Mouse (Mus musculus) forebrain, embryonic 15.5 days (tissue): ENCODE results near the gene Gm3625. TPM values are rescaled to one million over a fixed set of nuclear protein-coding genes. Genes with fewer than 3 reads are reported as not detected.

ENCODE experiments used
- ATAC-seq: fragments of 200-750 bp; cut with Nextera tagmentation; replicated peaks from 2 replicates; pipeline ENCODE4 v1.8.0; 2017; ENCODE audit warnings: mild to moderate bottlenecking, moderate TSS enrichment, moderate library complexity
- H3K27ac ChIP-seq: fragments of 300-500 bp; sonication (generic); replicated peaks from 2 replicates; pipeline ENCODE4 v1.5.1; 2015; ENCODE audit warnings: mild to moderate bottlenecking, inconsistent platforms
- H3K27me3 ChIP-seq: fragments of 300-500 bp; sonication (generic); 2 replicates; pipeline ENCODE4 v1.6.1; 2015; ENCODE audit warnings: inconsistent platforms
- H3K36me3 ChIP-seq: fragments of 300-500 bp; sonication (generic); 2 replicates; pipeline ENCODE4 v1.6.1; 2015; ENCODE audit warnings: mild to moderate bottlenecking, inconsistent platforms
- H3K4me1 ChIP-seq: fragments of 300-500 bp; sonication (generic); 2 replicates; pipeline ENCODE4 v1.6.1; 2015; ENCODE audit warnings: inconsistent platforms
- H3K4me2 ChIP-seq: fragments of 300-500 bp; sonication (generic); replicated peaks from 2 replicates; pipeline ENCODE4 v1.6.1; 2015; ENCODE audit warnings: mild to moderate bottlenecking, inconsistent platforms
- H3K4me3 ChIP-seq: fragments of 300-500 bp; sonication (generic); 2 replicates; pipeline ENCODE4 v1.5.1; 2015; ENCODE audit warnings: mild to moderate bottlenecking, inconsistent platforms
- H3K9ac ChIP-seq: fragments of 300-500 bp; sonication (generic); replicated peaks from 2 replicates; pipeline ENCODE4 v1.6.1; 2015; ENCODE audit warnings: mild to moderate bottlenecking, inconsistent platforms
- H3K9me3 ChIP-seq: fragments of 300-500 bp; sonication (generic); 2 replicates; pipeline ENCODE4 v1.6.1; 2016; ENCODE audit warnings: inconsistent platforms
- WGBS: fragments of 180-500 bp; shearing (Covaris S2); methylation state at CpG from one replicate; pipeline ENCODE4 v1.1.7; 2015; ENCODE audit warnings: mixed read lengths; 5-methylcytosine and 5-hydroxymethylcytosine counted together
- polyA plus RNA-seq: library from polyadenylated mRNA; unstranded; fragments of >200 nt; fragmentation: Nextera tagmentation; extraction: Ambion mirVana; gene quantifications from 2 replicates; pipeline ENCODE4 v1.2.1, GENCODE M21; 2015

Gene Gm3625
- polyA plus RNA-seq, result not detected in 2 replicates

DNA sequence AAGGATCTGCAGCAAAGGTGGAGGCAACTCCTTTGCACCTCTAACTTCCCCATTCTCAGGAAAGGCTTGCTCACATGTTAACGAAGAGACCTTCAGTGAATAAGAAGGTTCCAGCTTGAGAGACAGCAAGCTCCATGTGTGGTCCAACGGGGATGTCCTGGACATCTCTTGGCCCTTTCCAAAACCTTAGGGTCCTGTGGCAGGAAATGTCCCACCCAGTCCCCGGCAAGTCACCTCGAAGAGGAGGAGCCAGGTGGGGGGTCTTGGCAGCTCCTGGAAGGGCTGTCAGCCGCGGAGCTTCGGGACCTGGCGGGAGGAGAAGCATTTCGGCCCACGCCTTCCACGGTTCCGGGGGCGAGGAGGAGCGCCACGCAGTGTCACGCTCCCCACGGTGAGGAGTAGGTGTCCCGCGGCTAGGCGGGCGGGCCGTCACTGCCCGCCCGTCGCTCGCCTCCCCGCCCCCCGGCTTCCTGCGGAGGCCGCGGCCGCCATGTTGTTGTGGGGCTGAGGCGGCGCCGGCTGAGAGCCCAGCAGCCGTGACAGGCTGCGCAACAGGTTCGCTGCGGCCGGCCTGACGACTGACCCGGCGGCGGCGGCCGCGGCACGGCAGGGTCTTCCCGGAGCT, at the start of gene Gm3625, which contains the start of gene Itsn2:
Gm3625 (minus strand) TSS at position 387 of the 625 bp plus-strand sequence.
Itsn2 (plus strand) TSS at position 98 of the 625 bp plus-strand sequence.
- H3K4me3 ChIP-seq, result peak within 1 kb of the TSS; percentile 93
- peak within 1 kb of the TSS; percentile 38 for H3K27ac ChIP-seq
- under 1% methylated on average over 47 of the region's 49 CpGs for WGBS
- peak within 1 kb of the TSS; percentile 81 for H3K4me2 ChIP-seq
- no peaks in the 10 kb centered on the region for H3K27me3 ChIP-seq
- peak within 1 kb of the TSS; percentile 80 for H3K9ac ChIP-seq
- H3K36me3 ChIP-seq, result no peaks in the 10 kb centered on the region
- no peaks in the 10 kb centered on the region for H3K9me3 ChIP-seq
- peaks cover 21% of the 10 kb centered on the region for H3K4me1 ChIP-seq
- ATAC-seq, result peak; percentile 89

- Histone ChIP-seq H3K4me2 (no peak overlapping the region), H3K27me3 (no peaks in the 10 kb centered on the region), H3K4me1 (no peaks in the 10 kb centered on the region), H3K27ac (no peak overlapping the region), H3K4me3 (no peak overlapping the region), H3K9me3 (no peaks in the 10 kb centered on the region), H3K9ac (no peak overlapping the region), H3K36me3 (peaks cover 25% of the 10 kb centered on the region; the same call in 1 of the 2 replicates)
- 94% methylated on average over 1 of the region's 1 CpGs for WGBS
- no peak for ATAC-seq
Observed at GRCm38 (mm10) chr12:4640737-4641136, 48.0 kb upstream of the Gm3625 start.

- Histone ChIP-seq H3K4me2 (no peak overlapping the region), H3K27ac (no peak overlapping the region), H3K36me3 (peaks cover 35% of the 10 kb centered on the region), H3K9me3 (no peaks in the 10 kb centered on the region), H3K9ac (no peak overlapping the region), H3K4me1 (no peaks in the 10 kb centered on the region), H3K27me3 (no peaks in the 10 kb centered on the region), H3K4me3 (no peak overlapping the region)
- no peak for ATAC-seq
- 87% methylated on average over 1 of the region's 1 CpGs for WGBS
Observed at GRCm38 (mm10) chr12:4638438-4638837, 45.7 kb upstream of the Gm3625 start.

GRCm38 (mm10) chr12:4632957-4633356, 40.2 kb upstream of the Gm3625 start:
- no peak overlapping the region for H3K27ac ChIP-seq
- H3K4me2 ChIP-seq, result no peak overlapping the region
- WGBS, result 88% methylated on average over 8 of the region's 8 CpGs
- peaks cover 52% of the 10 kb centered on the region for H3K36me3 ChIP-seq
- H3K9ac ChIP-seq, result no peak overlapping the region
- no peaks in the 10 kb centered on the region for H3K4me1 ChIP-seq
- H3K9me3 ChIP-seq, result no peaks in the 10 kb centered on the region
- ATAC-seq, result no peak
- no peaks in the 10 kb centered on the region for H3K27me3 ChIP-seq
- H3K4me3 ChIP-seq, result no peak overlapping the region

- no peak overlapping the region for H3K9ac ChIP-seq
- H3K27me3 ChIP-seq, result no peaks in the 10 kb centered on the region
- WGBS, result 61% methylated on average over 1 of the region's 1 CpGs
- no peak overlapping the region for H3K4me3 ChIP-seq
- no peak for ATAC-seq
- H3K4me1 ChIP-seq, result no peaks in the 10 kb centered on the region
- no peak overlapping the region for H3K4me2 ChIP-seq
- H3K36me3 ChIP-seq, result no peaks in the 10 kb centered on the region
- no peak overlapping the region for H3K27ac ChIP-seq
- H3K9me3 ChIP-seq, result no peaks in the 10 kb centered on the region
Observed at GRCm38 (mm10) chr12:4624201-4624600, 31.5 kb upstream of the Gm3625 start.

DNA sequence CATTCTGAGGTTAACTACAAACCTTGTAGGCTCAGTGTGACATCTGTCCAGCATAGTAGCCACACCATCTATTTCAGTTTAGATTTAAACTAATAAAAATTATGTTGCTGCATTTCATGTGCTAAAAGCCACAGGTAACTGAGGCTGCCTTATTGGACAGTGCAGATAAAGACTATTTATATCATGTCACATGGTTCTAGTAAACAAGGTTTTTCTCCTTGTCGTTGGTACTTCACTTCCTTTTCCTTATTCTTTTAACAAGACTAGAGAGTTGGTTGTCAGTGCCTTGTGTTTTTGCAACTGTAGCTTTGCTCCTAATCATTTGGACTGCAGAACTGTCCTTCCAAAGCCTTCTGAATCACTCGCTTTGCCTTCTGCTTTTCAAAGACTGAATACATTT, 22.0 kb upstream of the Gm3625 start:
- no peak overlapping the region for H3K4me2 ChIP-seq
- no peak overlapping the region for H3K27ac ChIP-seq
- ATAC-seq, result no peak
- no peak overlapping the region for H3K4me3 ChIP-seq
- WGBS, result 80% methylated on average over 2 of the region's 2 CpGs
- no peaks in the 10 kb centered on the region for H3K9me3 ChIP-seq
- H3K27me3 ChIP-seq, result no peaks in the 10 kb centered on the region
- H3K9ac ChIP-seq, result no peak overlapping the region
- H3K36me3 ChIP-seq, result no peaks in the 10 kb centered on the region
- H3K4me1 ChIP-seq, result no peaks in the 10 kb centered on the region

- WGBS, result 10% methylated on average over 3 of the region's 3 CpGs
- ATAC-seq, result no peak
- no peaks in the 10 kb centered on the region for H3K4me1 ChIP-seq
- no peaks in the 10 kb centered on the region for H3K36me3 ChIP-seq
- H3K27ac ChIP-seq, result no peak overlapping the region
- H3K9ac ChIP-seq, result no peak overlapping the region
- no peak overlapping the region for H3K4me2 ChIP-seq
- H3K27me3 ChIP-seq, result no peaks in the 10 kb centered on the region
- no peaks in the 10 kb centered on the region for H3K9me3 ChIP-seq
- no peak overlapping the region for H3K4me3 ChIP-seq
Observed at GRCm38 (mm10) chr12:4606625-4607024, 13.9 kb upstream of the Gm3625 start.

GRCm38 (mm10) chr12:4599713-4600112, 7.0 kb upstream of the Gm3625 start:
- H3K27me3 ChIP-seq, result no peaks in the 10 kb centered on the region
- H3K4me2 ChIP-seq, result no peak overlapping the region
- WGBS, result 74% methylated on average over 4 of the region's 4 CpGs
- no peak for ATAC-seq
- H3K9ac ChIP-seq, result no peak overlapping the region
- no peak overlapping the region for H3K4me3 ChIP-seq
- 0 out of 2 replicates have a peak, but pooled peaks cover 2% of the 10 kb centered on the region for H3K4me1 ChIP-seq
- no peaks in the 10 kb centered on the region for H3K36me3 ChIP-seq
- H3K27ac ChIP-seq, result no peak overlapping the region
- no peaks in the 10 kb centered on the region for H3K9me3 ChIP-seq

- peaks cover 8% of the 10 kb centered on the region for H3K4me1 ChIP-seq
- no peaks in the 10 kb centered on the region for H3K9me3 ChIP-seq
- no peaks in the 10 kb centered on the region for H3K36me3 ChIP-seq
- H3K27ac ChIP-seq, result no peak overlapping the region
- 71% methylated on average over 8 of the region's 8 CpGs for WGBS
- H3K27me3 ChIP-seq, result no peaks in the 10 kb centered on the region
- no peak overlapping the region for H3K4me3 ChIP-seq
- no peak for ATAC-seq
- H3K9ac ChIP-seq, result no peak overlapping the region
- no peak overlapping the region for H3K4me2 ChIP-seq
Observed at GRCm38 (mm10) chr12:4598666-4599428, 6.1 kb upstream of the Gm3625 start.

DNA sequence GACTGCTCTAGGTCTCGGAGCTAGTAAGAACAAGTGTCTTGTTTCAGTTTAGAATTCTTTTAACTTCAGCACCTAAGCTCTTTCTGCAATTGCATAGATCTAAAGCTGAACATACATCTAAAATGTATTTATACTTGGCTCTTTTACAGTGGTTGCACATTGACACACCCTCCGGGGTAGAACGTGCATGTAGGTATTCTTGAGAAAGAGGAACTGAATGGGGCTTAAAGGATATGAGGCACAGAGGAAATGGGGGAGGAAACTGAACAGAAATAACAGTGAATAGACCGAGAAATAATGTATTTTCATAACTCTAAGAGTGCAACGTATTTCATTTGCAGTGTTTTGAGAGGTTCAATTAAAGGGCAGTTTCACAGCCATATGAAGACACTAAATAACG, 2.3 kb upstream of the Gm3625 start:
- Histone ChIP-seq H3K9me3 (no peaks in the 10 kb centered on the region), H3K27me3 (no peaks in the 10 kb centered on the region), H3K4me3 (no peak overlapping the region), H3K36me3 (no peaks in the 10 kb centered on the region), H3K27ac (no peak overlapping the region), H3K9ac (no peak overlapping the region), H3K4me1 (peaks cover 18% of the 10 kb centered on the region), H3K4me2 (no peak overlapping the region)
- 68% methylated on average over 6 of the region's 6 CpGs for WGBS
- no peak for ATAC-seq

- H3K9me3 ChIP-seq, result no peaks in the 10 kb centered on the region
- no peaks in the 10 kb centered on the region for H3K36me3 ChIP-seq
- no peaks in the 10 kb centered on the region for H3K27me3 ChIP-seq
- peak overlapping the region; percentile 80; the same call in 1 of the 2 replicates for H3K9ac ChIP-seq
- no peak overlapping the region for H3K27ac ChIP-seq
- ATAC-seq, result no peak
- H3K4me3 ChIP-seq, result peak overlapping the region; percentile 93
- WGBS, result 58% methylated on average over 9 of the region's 9 CpGs
- peak overlapping the region; percentile 81 for H3K4me2 ChIP-seq
- peaks cover 18% of the 10 kb centered on the region for H3K4me1 ChIP-seq
Observed at GRCm38 (mm10) chr12:4593930-4594391, 1.2 kb upstream of the Gm3625 start.

- Histone ChIP-seq H3K36me3 (no peaks in the 10 kb centered on the region), H3K9ac (peak overlapping the region; percentile 80), H3K27ac (peak overlapping the region; percentile 38; the same call in 1 of the 2 replicates), H3K9me3 (no peaks in the 10 kb centered on the region), H3K4me1 (peaks cover 21% of the 10 kb centered on the region), H3K4me2 (peak overlapping the region; percentile 81), H3K4me3 (peak overlapping the region; percentile 93), H3K27me3 (no peaks in the 10 kb centered on the region)
- ATAC-seq, result peak; percentile 77
- WGBS, result under 1% methylated on average over 61 of the region's 80 CpGs
Observed at GRCm38 (mm10) chr12:4593166-4593929, 621 bp upstream of the Gm3625 start.
